Mouse (Mus musculus) CD4-positive naive resting alpha-beta T cell, adult 76 days (primary cell): ENCODE measurements around the gene Sugp1. TPM values are rescaled to one million over a fixed set of nuclear protein-coding genes. Genes with fewer than 3 reads are reported as not detected.

ENCODE experiments used
- total RNA-seq: library from RNA; stranded (reverse); gene quantifications from one replicate; pipeline ENCODE4 v1.2.4, GENCODE M21; 2023

Gene Sugp1
- total RNA-seq, result 52.8 TPM

DNA sequence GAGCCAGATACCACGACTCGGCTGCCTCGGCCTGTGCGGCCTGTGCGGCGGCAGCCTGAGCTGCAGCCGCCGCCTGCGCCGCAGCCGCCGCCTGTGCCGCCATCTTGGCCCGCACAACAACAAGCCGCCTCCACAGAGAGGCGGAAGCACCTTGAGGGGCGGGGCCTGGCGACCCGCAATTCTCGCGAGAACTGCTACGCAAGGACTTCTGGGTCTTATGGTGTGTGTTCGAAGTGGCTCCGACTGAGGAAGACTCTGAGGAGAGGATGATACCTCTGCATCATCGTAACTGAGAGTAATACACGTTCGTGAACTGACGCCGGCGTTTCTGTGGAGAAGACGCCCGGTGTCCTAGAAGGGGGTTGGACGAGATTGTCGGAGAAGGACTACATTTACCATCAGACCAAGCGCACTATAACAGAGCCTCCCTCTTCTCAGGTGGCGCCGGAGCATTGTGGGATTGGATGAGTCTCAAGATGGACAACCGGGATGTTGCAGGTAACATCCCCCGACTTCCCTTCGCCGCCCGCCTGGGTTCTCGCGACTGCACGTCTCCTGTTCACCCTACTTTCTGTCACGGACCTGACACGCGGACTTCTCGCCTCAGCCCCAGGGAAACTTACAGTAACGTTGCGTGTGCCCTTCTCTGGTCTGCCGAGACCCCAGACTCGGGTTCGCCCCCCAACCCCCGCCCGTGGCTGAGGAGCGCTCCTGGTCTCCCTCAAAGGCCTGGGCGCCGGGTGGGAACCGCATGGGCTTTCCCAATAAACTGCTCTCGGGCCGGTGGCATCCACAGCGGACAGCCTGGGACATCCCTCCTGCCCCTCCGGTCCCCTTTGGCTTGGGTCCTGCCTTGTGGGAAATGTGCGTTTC, at the start of gene Sugp1, which contains the start of gene Mau2:
TSS of gene Sugp1 (plus strand) at position 231 of the 873 bp plus-strand sequence.
TSS of gene Mau2 (minus strand) at position 152 of the 873 bp plus-strand sequence.

DNA sequence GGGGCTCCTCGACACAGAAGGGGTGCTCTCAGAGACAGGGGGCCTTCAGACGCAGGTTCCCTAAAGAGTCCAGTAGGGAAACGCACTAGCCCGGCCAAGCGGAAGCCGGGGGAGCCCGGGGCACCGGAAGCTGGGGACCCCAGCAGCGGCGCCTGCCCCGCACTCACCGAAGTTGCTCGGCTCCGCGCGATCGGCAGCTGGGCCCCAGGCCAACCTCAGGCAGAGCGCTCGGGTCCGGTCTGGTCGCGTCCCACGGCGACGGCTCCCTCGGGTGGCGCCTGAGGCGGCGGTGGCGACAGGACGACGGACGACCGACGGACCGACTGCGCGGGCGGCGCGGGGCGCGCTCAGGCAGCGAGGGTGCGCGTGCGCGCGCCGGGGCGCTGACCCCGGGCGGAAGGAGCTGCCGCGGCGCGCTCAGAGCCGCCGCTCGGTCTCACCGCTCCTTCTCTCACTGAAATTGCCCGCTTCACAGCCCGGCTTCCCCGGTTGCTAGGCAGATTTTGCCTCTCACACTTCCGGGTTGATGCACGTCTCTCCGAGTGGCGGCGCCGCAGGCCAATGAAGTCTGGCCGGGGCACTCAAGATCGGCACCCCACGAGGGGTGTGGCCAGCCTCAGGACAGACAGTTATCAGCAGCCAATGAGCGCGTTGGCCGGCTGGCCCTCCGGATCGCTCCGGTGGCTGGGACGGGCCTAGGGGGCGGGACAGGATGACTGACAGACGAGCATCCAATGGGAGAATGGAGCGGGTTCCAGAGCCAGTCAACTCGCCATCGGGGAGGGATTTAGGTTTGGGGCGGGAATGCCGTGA, 46.6 kb upstream of the Sugp1 start, which contains the start of gene Gatad2a:
TSS of gene Gatad2a (minus strand) at position 609 of the 813 bp plus-strand sequence.

DNA sequence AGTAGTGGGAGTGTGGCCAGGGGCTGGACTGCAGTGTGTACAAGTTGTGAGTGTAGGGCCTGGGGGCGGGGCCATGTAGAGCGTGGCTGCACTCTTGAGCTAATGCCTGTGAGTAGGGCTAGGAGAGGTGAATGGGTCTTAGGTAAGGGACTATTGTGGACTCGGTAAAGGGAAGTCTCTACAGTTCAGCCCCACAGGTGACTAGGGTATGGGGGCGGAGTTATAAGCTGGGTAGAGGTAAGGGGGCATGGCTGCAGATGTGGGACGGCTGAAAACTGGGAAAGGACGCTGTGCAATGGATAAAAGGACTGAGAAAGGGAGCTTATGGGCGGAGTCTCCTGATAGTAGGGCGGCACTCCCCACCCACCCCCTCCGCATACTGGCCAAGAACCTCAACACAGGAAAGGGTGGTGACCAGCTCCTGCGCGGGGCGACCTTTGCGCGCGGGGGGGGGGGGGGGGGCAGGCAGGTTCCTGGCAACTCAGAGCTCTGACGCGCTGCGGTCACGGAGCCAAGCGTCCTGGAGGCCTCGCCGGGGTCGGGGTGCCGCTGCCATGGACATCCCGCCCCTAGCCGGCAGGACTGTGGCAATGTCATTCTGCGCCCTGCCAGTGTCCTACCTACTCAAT, 29.9 kb downstream of the Sugp1 start, which contains the start of gene Tm6sf2:
TSS of gene Tm6sf2 (plus strand) at position 484 of the 629 bp plus-strand sequence.

DNA sequence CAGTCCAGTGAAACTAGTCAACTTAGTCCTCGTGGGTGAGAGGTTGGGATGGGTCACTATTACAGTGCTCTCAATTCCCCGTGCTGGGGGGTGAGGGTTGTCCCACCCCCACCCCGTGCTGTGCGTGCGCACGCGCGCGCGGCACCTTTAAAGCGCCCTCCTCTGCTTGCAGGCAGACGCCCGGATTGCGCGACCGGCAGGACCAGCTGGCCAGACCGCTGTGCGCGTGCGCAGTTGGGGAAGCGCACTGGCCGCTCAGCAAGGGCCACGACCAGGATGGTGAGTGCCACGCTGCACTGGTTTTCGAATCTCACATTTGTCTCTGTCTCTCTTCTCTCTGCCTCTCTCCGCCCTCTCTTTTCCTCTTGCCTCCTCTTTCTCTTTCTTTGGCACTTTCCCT, 40.7 kb downstream of the Sugp1 start, which contains the start of gene Hapln4:
TSS of gene Hapln4 (plus strand) at position 173 of the 400 bp plus-strand sequence.

DNA sequence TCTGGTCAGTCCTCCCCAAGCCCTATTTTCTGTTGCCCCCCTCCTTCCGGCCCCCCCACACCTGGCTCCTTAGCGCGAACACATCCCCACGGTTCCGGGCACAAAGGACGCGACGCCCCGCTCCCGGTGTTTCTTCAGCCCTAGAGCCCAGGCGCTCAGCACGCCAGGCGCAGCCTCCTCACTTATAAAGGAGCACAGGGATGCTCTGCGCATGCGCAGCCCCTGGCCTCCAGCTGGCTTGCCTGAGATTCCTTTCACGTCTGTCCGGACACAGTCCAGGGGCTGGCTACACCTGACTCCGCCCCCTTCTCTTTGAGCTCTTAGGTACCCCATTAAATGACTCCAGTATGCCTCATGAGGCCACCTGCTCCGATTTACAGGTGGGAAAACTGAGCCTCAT, 78.1 kb downstream of the Sugp1 start, which contains the start of gene Ncan:
TSS of gene Ncan (minus strand) at position 207 of the 400 bp plus-strand sequence.

Other genes starting within 250 kb of the Sugp1 start
- 236 TPM for gene Gmip, start 234.1 kb upstream of the Sugp1 start, total RNA-seq
- gene Lpar2, start 220.4 kb upstream of the Sugp1 start, total RNA-seq, result 3.3 TPM
- 3.8 TPM for gene Pbx4, start 210.3 kb upstream of the Sugp1 start, total RNA-seq
- gene Cilp2, start 155.1 kb upstream of the Sugp1 start, total RNA-seq, result not detected
- gene Tssk6, start 140.6 kb upstream of the Sugp1 start, total RNA-seq, result 0.44 TPM
- 46.0 TPM for gene Ndufa13, start 140.3 kb upstream of the Sugp1 start, total RNA-seq
- 1.1 TPM for gene Yjefn3, start 140.1 kb upstream of the Sugp1 start, total RNA-seq
- gene Gatad2a, start 46.4 kb upstream of the Sugp1 start, total RNA-seq, result 75.0 TPM
- 136 TPM for gene Mau2, start 79 bp upstream of the Sugp1 start, total RNA-seq
- gene Tm6sf2, start 30.1 kb downstream of the Sugp1 start, total RNA-seq, result not detected
- gene Hapln4, start 40.6 kb downstream of the Sugp1 start, total RNA-seq, result not detected
- not detected for gene Ncan, start 78.1 kb downstream of the Sugp1 start, total RNA-seq
- 24.6 TPM for gene Nr2c2ap, start 88.5 kb downstream of the Sugp1 start, total RNA-seq
- gene Rfxank, start 96.3 kb downstream of the Sugp1 start, total RNA-seq, result 25.9 TPM
- 55.2 TPM for gene Borcs8, start 96.7 kb downstream of the Sugp1 start, total RNA-seq
- 3.4 TPM for gene Mef2b, start 96.9 kb downstream of the Sugp1 start, total RNA-seq
- 48.1 TPM for gene Tmem161a, start 129.5 kb downstream of the Sugp1 start, total RNA-seq
- gene Slc25a42, start 169.5 kb downstream of the Sugp1 start, total RNA-seq, result 9.9 TPM
- gene Sugp2, start 191.4 kb downstream of the Sugp1 start, total RNA-seq, result 72.7 TPM
- gene Armc6, start 191.7 kb downstream of the Sugp1 start, total RNA-seq, result 6.4 TPM
- 6.3 TPM for gene Homer3, start 240.0 kb downstream of the Sugp1 start, total RNA-seq